Mouse (Mus musculus) heart, postnatal 0 days (tissue): Measurements from ENCODE around the gene Strn3. TPM values are rescaled to one million over a fixed set of nuclear protein-coding genes. Genes with fewer than 3 reads are reported as not detected.

Source experiments
- ATAC-seq: fragments of 200-750 bp; cut with Nextera tagmentation; 2 replicates; pipeline ENCODE4 v1.8.0; 2017; ENCODE audit warnings: low read depth, moderate number of reproducible peaks, moderate library complexity; ENCODE audit not compliant: insufficient read depth
- DNase-seq: peaks from one replicate; pipeline ENCODE4 v3.0.0-alpha.2; 2016; ENCODE audit warnings: low spot score
- H3K27ac ChIP-seq: fragments of 300-500 bp; sonication (generic); 2 replicates; pipeline ENCODE4 v1.5.1; 2014; ENCODE audit warnings: low read depth, mild to moderate bottlenecking
- H3K27me3 ChIP-seq: fragments of 300-500 bp; sonication (generic); 2 replicates; pipeline ENCODE4 v1.6.1; 2014; ENCODE audit warnings: low read length, mixed read lengths; ENCODE audit not compliant: control insufficient read depth, insufficient read depth
- H3K36me3 ChIP-seq: fragments of 300-500 bp; sonication (generic); replicated peaks from 2 replicates; pipeline ENCODE4 v1.6.1; 2014; ENCODE audit warnings: low read length, mixed read lengths; ENCODE audit not compliant: control insufficient read depth, insufficient read depth
- H3K4me1 ChIP-seq: fragments of 300-500 bp; sonication (generic); 2 replicates; pipeline ENCODE4 v1.6.1; 2014; ENCODE audit warnings: antibody characterized with exemption; ENCODE audit not compliant: control insufficient read depth, insufficient read depth
- H3K4me2 ChIP-seq: fragments of 300-500 bp; sonication (generic); 2 replicates; pipeline ENCODE4 v1.6.1; 2014; ENCODE audit warnings: low read depth, mild to moderate bottlenecking, low read length, moderate library complexity
- H3K4me3 ChIP-seq: fragments of 300-500 bp; sonication (generic); 2 replicates; pipeline ENCODE4 v1.5.1; 2014; ENCODE audit warnings: low read depth, low read length
- H3K9ac ChIP-seq: fragments of 300-500 bp; sonication (generic); replicated peaks from 2 replicates; pipeline ENCODE4 v1.6.1; 2014; ENCODE audit warnings: low read depth, low read length, mixed read lengths
- H3K9me3 ChIP-seq: fragments of 300-500 bp; sonication (generic); replicated peaks from 2 replicates; pipeline ENCODE4 v1.6.1; 2016; ENCODE audit warnings: low read length; ENCODE audit not compliant: control insufficient read depth
- CTCF ChIP-seq: IDR thresholded peaks from 2 replicates; pipeline ENCODE4 v1.5.1; 2016; ENCODE audit warnings: antibody characterized with exemption, control low read depth, low read depth
- EP300 ChIP-seq: IDR thresholded peaks from 2 replicates; pipeline ENCODE4 v1.6.1; 2016; ENCODE audit warnings: antibody characterized with exemption, low read depth
- WGBS: fragments of 180-500 bp; shearing (Covaris S2); extraction: QIAGEN DNeasy Blood & Tissue Kit; methylation state at CpG from one replicate; pipeline ENCODE4 v1.1.7; 2014; 5-methylcytosine and 5-hydroxymethylcytosine counted together
- polyA plus RNA-seq: library from polyadenylated mRNA; unstranded; fragments of >200 nt; fragmentation: Nextera tagmentation; extraction: Ambion mirVana; gene quantifications from 2 replicates; pipeline ENCODE4 v1.2.1, GENCODE M21; 2015
- total RNA-seq: library from RNA; depleted of rRNA; stranded (reverse); fragments of >200 nt; gene quantifications from 2 replicates; pipeline ENCODE4 v1.2.3, GENCODE M21; 2014; ENCODE audit warnings: low replicate concordance; rRNA removed

Gene Strn3
- total and polyA plus RNA-seq, 2 experiments from 2014 or later = 37.1 to 69.6 TPM

DNA sequence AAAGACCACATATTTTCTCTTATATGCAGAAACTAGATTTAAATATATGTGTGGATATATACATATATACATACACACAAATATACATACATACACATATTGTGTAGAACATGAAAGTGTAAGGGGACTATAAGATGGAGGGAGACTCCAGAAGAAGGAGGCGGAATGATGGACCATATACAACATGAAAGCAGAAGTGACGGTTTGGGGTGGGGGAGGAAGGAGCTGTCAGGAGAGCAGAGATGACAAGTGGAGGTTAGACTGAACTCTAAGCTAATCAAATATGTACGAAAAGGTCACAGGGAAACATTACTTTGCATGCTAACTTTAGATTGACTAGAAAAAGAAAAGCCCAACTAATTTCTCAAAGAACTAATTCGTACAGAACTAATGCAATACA lies 119.0 kb downstream of the Strn3 start:
- H3K27ac ChIP-seq = no peak overlapping the region
- WGBS = 75% methylated on average over 4 of the region's 4 CpGs
- no peaks in the 10 kb centered on the region for H3K9me3 ChIP-seq
- H3K4me3 ChIP-seq = no peak overlapping the region
- TF ChIP-seq CTCF (no peak), EP300 (no peak)
- H3K9ac ChIP-seq = no peak overlapping the region
- ATAC-seq (no peak), DNase-seq (no peak)
- no peaks in the 10 kb centered on the region for H3K4me1 ChIP-seq
- H3K4me2 ChIP-seq = no peak overlapping the region
- H3K27me3 ChIP-seq = no peaks in the 10 kb centered on the region
- H3K36me3 ChIP-seq = no peaks in the 10 kb centered on the region

DNA sequence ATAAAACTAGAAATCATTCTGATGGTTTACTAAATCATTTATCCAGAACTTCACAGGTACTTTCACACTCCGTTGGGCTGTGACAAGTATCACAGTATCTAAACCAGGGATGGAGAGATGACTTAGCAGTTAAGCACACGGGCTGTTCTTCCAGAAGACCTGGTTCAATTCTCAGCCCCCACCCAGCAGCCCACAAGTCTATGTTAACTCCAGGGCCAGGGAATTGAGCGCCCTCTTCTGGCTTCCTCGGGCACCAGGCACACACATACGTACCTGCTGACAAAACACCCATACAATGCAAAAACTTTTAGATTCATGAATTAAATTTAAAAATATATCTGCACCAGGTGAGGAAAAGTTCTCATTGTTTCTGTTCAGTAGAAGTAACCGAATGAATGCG lies 121.8 kb downstream of the Strn3 start:
- ATAC-seq (no peak), DNase-seq (no peak)
- no peaks in the 10 kb centered on the region for H3K4me1 ChIP-seq
- no peak overlapping the region for H3K4me3 ChIP-seq
- 62% methylated on average over 7 of the region's 7 CpGs for WGBS
- no peak overlapping the region for H3K4me2 ChIP-seq
- TF ChIP-seq CTCF = no peak
- TF ChIP-seq EP300 = no peak
- no peaks in the 10 kb centered on the region for H3K27me3 ChIP-seq
- H3K27ac ChIP-seq = no peak overlapping the region
- no peaks in the 10 kb centered on the region for H3K9me3 ChIP-seq
- H3K9ac ChIP-seq = no peak overlapping the region
- no peaks in the 10 kb centered on the region for H3K36me3 ChIP-seq

DNA sequence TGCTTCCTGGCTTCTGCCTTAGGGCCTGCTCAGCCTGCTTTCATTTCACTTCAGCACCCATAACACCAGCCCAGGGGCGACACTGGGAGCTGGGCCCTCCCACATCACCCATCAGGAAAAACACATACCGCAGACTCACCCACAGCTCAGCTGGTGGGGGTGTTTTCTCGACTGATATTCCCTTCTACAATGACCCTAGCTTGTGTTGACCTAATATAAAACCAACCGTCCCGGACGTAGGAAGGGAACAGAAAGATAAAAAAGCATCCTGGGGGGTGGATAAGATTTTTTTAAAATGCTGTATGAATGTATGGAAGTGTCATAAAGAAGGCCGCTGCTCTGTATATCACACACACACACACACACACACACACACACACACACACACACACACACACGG lies 122.2 kb downstream of the Strn3 start:
- Histone ChIP-seq H3K27me3 (no peaks in the 10 kb centered on the region), H3K27ac (no peak overlapping the region), H3K9ac (no peak overlapping the region), H3K4me2 (no peak overlapping the region), H3K9me3 (no peaks in the 10 kb centered on the region), H3K4me3 (no peak overlapping the region), H3K36me3 (no peaks in the 10 kb centered on the region), H3K4me1 (no peaks in the 10 kb centered on the region)
- 73% methylated on average over 8 of the region's 8 CpGs for WGBS
- TF ChIP-seq EP300 (no peak), CTCF (no peak)
- no peak for ATAC-seq
- DNase-seq = no peak

DNA sequence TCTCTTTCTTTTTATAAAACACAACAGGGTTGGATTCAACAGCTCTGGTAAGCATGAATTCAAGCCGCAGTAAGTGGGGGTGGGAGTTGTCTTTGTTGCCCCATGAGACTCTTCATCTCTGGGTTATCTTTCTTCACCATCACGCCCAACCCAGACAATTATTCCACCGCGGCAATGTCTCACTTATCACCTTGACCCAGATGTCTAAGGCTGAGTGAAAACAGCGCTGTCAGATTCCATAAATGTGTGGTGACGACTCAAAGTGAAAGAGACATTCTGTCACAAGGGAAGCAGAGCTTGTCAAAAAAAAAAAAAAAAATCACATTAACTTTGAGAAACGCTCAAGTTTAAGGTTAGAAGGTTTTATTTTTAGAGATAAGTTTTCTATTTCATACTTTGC lies 124.5 kb downstream of the Strn3 start:
- no peak overlapping the region for H3K4me2 ChIP-seq
- H3K9me3 ChIP-seq = no peaks in the 10 kb centered on the region
- ATAC-seq (no peak), DNase-seq (no peak)
- no peaks in the 10 kb centered on the region for H3K27me3 ChIP-seq
- H3K4me3 ChIP-seq = no peak overlapping the region
- no peak for TF ChIP-seq EP300
- TF ChIP-seq CTCF = no peak
- H3K9ac ChIP-seq = no peak overlapping the region
- no peaks in the 10 kb centered on the region for H3K4me1 ChIP-seq
- no peak overlapping the region for H3K27ac ChIP-seq
- H3K36me3 ChIP-seq = no peaks in the 10 kb centered on the region
- 37% methylated on average over 7 of the region's 7 CpGs for WGBS

DNA sequence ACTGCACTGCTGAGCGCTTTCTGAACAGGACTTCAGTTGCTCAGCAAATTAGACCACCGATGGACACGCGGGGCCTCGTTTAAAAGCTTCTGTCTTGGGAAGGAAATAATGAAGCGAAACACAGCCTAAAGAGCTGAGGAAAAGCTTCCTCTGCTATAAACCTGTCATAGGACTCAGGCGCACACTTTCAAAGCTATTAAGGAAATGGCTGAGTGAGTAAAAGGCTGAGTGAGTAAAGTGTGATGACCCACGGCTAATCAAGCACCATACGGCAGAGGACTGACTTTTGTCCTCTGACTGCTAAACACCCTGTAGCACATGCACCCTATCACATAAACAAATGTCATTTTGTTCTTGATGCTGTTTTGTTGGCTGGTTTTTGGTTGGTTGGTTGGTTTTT lies 130.3 kb downstream of the Strn3 start:
- H3K9me3 ChIP-seq = no peaks in the 10 kb centered on the region
- DNase-seq (no peak), ATAC-seq (no peak)
- no peak for TF ChIP-seq CTCF
- no peak for TF ChIP-seq EP300
- H3K27ac ChIP-seq = no peak overlapping the region
- no peaks in the 10 kb centered on the region for H3K36me3 ChIP-seq
- H3K4me3 ChIP-seq = no peak overlapping the region
- H3K4me2 ChIP-seq = no peak overlapping the region
- no peaks in the 10 kb centered on the region for H3K4me1 ChIP-seq
- no peaks in the 10 kb centered on the region for H3K27me3 ChIP-seq
- WGBS = 83% methylated on average over 9 of the region's 9 CpGs
- no peak overlapping the region for H3K9ac ChIP-seq

Other genes with a start within 250 kb of the Strn3 start
- 1.1 and 5.5 TPM in 2 replicates for gene Coch, start 98.6 kb downstream of the Strn3 start, total RNA-seq
- gene Coch, start 98.6 kb downstream of the Strn3 start, polyA plus RNA-seq = 0.84 and 0.90 TPM in 2 replicates
- gene Ap4s1, start 864 bp downstream of the Strn3 start, total RNA-seq = 25.0 and 47.9 TPM in 2 replicates
- 47.0 and 47.1 TPM in 2 replicates for gene Ap4s1, start 864 bp downstream of the Strn3 start, polyA plus RNA-seq
- 71.1 and 72.3 TPM in 2 replicates for gene Hectd1, start 137.6 kb upstream of the Strn3 start, total RNA-seq
- gene Hectd1, start 137.6 kb upstream of the Strn3 start, polyA plus RNA-seq = 24.3 and 27.1 TPM in 2 replicates